Mouse (Mus musculus) myocyte (in vitro differentiated cells): ENCODE measurements at regions not wholly inside any gene's neighbourhood (a gene's known extent, or its start where the extent isn't known, plus 50 kb on each side); places are given as distances from the start of the nearest gene placed in this dataset.

Source experiments
- E2F4 ChIP-seq: IDR thresholded peaks from one replicate; pipeline ENCODE4 v1.6.1; 2011; ENCODE audit warnings: mild to moderate bottlenecking, control low read depth, moderate library complexity; ENCODE audit not compliant: insufficient read depth
- MAX ChIP-seq: IDR thresholded peaks from one replicate; pipeline ENCODE4 v1.6.1; 2011; ENCODE audit warnings: low read depth, mild to moderate bottlenecking, control low read depth
- POLR2A ChIP-seq: IDR thresholded peaks from one replicate; pipeline ENCODE4 v1.6.1; 2011; ENCODE audit warnings: low read depth, mild to moderate bottlenecking, control low read depth, moderate library complexity; ENCODE audit not compliant: insufficient read length

DNA sequence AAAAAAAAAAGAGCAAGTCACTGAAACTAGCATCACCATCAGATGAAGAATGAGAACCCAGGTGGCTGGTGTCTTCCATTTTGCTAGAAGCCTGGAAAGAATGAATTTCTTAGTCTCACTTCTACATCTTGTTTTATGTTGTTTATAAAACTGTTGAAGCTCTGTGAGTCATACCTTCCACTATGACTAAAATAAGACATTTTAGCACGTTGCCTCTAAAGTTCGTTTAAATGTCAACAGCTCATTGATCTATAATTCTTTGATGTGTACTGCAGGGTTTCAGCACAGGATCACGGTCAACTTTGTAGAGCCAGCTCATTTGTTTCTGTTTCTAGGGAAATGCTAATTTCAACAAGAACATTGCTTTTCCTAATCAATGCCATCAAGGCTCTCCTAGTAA is 107.2 kb downstream of the Cep44 start:
- TF ChIP-seq POLR2A = no peak
- TF ChIP-seq MAX = no peak
- no peak for TF ChIP-seq E2F4
